Mouse (Mus musculus): ENCODE measurements around the gene Bbip1.

GRCm38 (mm10) chr19:53906033-53906702 lies 38.3 kb downstream of the Bbip1 start:
- TF ChIP-seq CTCF (conservative IDR thresholded peaks at IDR 0.05; ENCODE audit: low read length) (no peak), NANOG (IDR thresholded peaks at IDR 0.05; ENCODE audit: borderline replicate concordance, low read length) (no peak)
